Mouse (Mus musculus): ENCODE data around the gene Gm49721. TPM values are rescaled to one million over a fixed set of nuclear protein-coding genes. Genes with fewer than 3 reads are reported as not detected.
A peak's percentile ranks its signal among the peaks of the same experiment; 100 is the strongest.
"Not testable (repeated sequence)": the region's sequence is repeated elsewhere in the genome, so short reads cannot be mapped to it uniquely, and the experiment has no call there.

Gene Gm49721
- total RNA-seq, 2 experiments from 2014 or later, result 0.45 TPM; not detected in 1

- peak; percentile 47 for TF ChIP-seq CTCF (IDR thresholded peaks at IDR 0.05)
- DNase-seq (ENCODE audit: extremely low spot score in 1 of 2, low spot score in 2 of 2); H3K4me3 ChIP-seq; H3K27ac ChIP-seq; intact Hi-C loops (cut with DNase I): not testable (repeated sequence)
These were observed 13.3 kb upstream of the Gm49721 start for GRCm38 (mm10) chr17:6965364-6965763.

GRCm38 (mm10) chr17:6967673-6968072 is 11.0 kb upstream of the Gm49721 start:
- H3K27ac ChIP-seq; DNase-seq (ENCODE audit: extremely low spot score in 1 of 2, low spot score in 2 of 2); intact Hi-C loops (cut with DNase I); H3K4me3 ChIP-seq: not testable (repeated sequence)

- intact Hi-C loops (cut with DNase I); H3K27ac ChIP-seq; DNase-seq (ENCODE audit: extremely low spot score in 1 of 2, low spot score in 2 of 2); H3K4me3 ChIP-seq: not testable (repeated sequence)
These were observed 8.4 kb upstream of the Gm49721 start, which contains the start of gene Rnaset2b for GRCm38 (mm10) chr17:6970334-6970733. TSS of gene Rnaset2b (plus strand) at chr17:6970634.

- H3K27ac ChIP-seq; intact Hi-C loops (cut with DNase I): not testable (repeated sequence)
These were observed 7.5 kb upstream of the Gm49721 start for GRCm38 (mm10) chr17:6971238-6971637.

GRCm38 (mm10) chr17:6972836-6973396 is 5.8 kb upstream of the Gm49721 start:
- DNase-seq (ENCODE audit: extremely low spot score in 1 of 2, low spot score in 2 of 2); H3K4me3 ChIP-seq; H3K27ac ChIP-seq; intact Hi-C loops (cut with DNase I): not testable (repeated sequence)

More at GRCm38 (mm10) chr17:6971238-6971637, 7.5 kb upstream of the Gm49721 start:
- not testable (repeated sequence) for H3K4me3 ChIP-seq; DNase-seq (ENCODE audit: extremely low spot score in 1 of 2, low spot score in 2 of 2)

- intact Hi-C loops (cut with DNase I); H3K4me3 ChIP-seq; DNase-seq (ENCODE audit: extremely low spot score in 1 of 2, low spot score in 2 of 2); H3K27ac ChIP-seq: not testable (repeated sequence)
These were observed 3.7 kb upstream of the Gm49721 start for GRCm38 (mm10) chr17:6974985-6975384.

GRCm38 (mm10) chr17:6979380-6979779 is 676 bp downstream of the Gm49721 start:
- intact Hi-C loops (cut with DNase I); H3K27ac ChIP-seq; DNase-seq (ENCODE audit: extremely low spot score in 1 of 2, low spot score in 2 of 2): not testable (repeated sequence)
- peak overlapping the region; percentile 59; the same call in 1 of the 2 replicates for H3K4me3 ChIP-seq

GRCm38 (mm10) chr17:6980144-6980543 is 1.4 kb downstream of the Gm49721 start:
- H3K27ac ChIP-seq; intact Hi-C loops (cut with DNase I); DNase-seq (ENCODE audit: extremely low spot score in 1 of 2, low spot score in 2 of 2); H3K4me3 ChIP-seq: not testable (repeated sequence)

GRCm38 (mm10) chr17:6986118-6986517 is 7.4 kb downstream of the Gm49721 start:
- H3K27ac ChIP-seq; intact Hi-C loops (cut with DNase I); DNase-seq (ENCODE audit: extremely low spot score in 1 of 2, low spot score in 2 of 2); H3K4me3 ChIP-seq: not testable (repeated sequence)

GRCm38 (mm10) chr17:6995504-6995903 is 16.8 kb downstream of the Gm49721 start:
- intact Hi-C loops (cut with DNase I); DNase-seq (ENCODE audit: extremely low spot score in 1 of 2, low spot score in 2 of 2); H3K27ac ChIP-seq; H3K4me3 ChIP-seq: not testable (repeated sequence)

GRCm38 (mm10) chr17:6996826-6997225 is 18.1 kb downstream of the Gm49721 start:
- intact Hi-C loops (cut with DNase I), result not testable (repeated sequence)

GRCm38 (mm10) chr17:6997778-6998490 is 19.2 kb downstream of the Gm49721 start:
- DNase-seq (ENCODE audit: extremely low spot score in 1 of 2, low spot score in 2 of 2); intact Hi-C loops (cut with DNase I); H3K4me3 ChIP-seq; H3K27ac ChIP-seq: not testable (repeated sequence)

More at GRCm38 (mm10) chr17:6996826-6997225, 18.1 kb downstream of the Gm49721 start:
- not testable (repeated sequence) for H3K4me3 ChIP-seq; DNase-seq (ENCODE audit: extremely low spot score in 1 of 2, low spot score in 2 of 2); H3K27ac ChIP-seq

GRCm38 (mm10) chr17:7001790-7002585 is 23.3 kb downstream of the Gm49721 start:
- H3K27ac ChIP-seq; intact Hi-C loops (cut with DNase I); DNase-seq (ENCODE audit: extremely low spot score in 1 of 2, low spot score in 2 of 2); H3K4me3 ChIP-seq: not testable (repeated sequence)

GRCm38 (mm10) chr17:7003392-7003791 is 24.7 kb downstream of the Gm49721 start:
- intact Hi-C loops (cut with DNase I); DNase-seq (ENCODE audit: extremely low spot score in 1 of 2, low spot score in 2 of 2); H3K4me3 ChIP-seq; H3K27ac ChIP-seq: not testable (repeated sequence)

- DNase-seq (ENCODE audit: extremely low spot score in 1 of 2, low spot score in 2 of 2); intact Hi-C loops (cut with DNase I); H3K27ac ChIP-seq; H3K4me3 ChIP-seq: not testable (repeated sequence)
These were observed 26.9 kb downstream of the Gm49721 start for GRCm38 (mm10) chr17:7005646-7006045.

GRCm38 (mm10) chr17:7008885-7009284 is 30.2 kb downstream of the Gm49721 start:
- DNase-seq (ENCODE audit: extremely low spot score in 1 of 2, low spot score in 2 of 2); H3K4me3 ChIP-seq; intact Hi-C loops (cut with DNase I); H3K27ac ChIP-seq: not testable (repeated sequence)

GRCm38 (mm10) chr17:7009440-7009839 is 30.7 kb downstream of the Gm49721 start:
- intact Hi-C loops (cut with DNase I); H3K27ac ChIP-seq; DNase-seq (ENCODE audit: extremely low spot score in 1 of 2, low spot score in 2 of 2); H3K4me3 ChIP-seq: not testable (repeated sequence)
